Mouse (Mus musculus) liver, embryonic 11.5 days (tissue): ENCODE measurements at regions not wholly inside any gene's neighbourhood (a gene's known extent, or its start where the extent isn't known, plus 50 kb on each side); places are given as distances from the start of the nearest gene placed in this dataset.

Source experiments
- ATAC-seq: fragments of 200-750 bp; cut with Nextera tagmentation; replicated peaks from 2 replicates; pipeline ENCODE4 v1.8.0; 2017; ENCODE audit warnings: moderate number of reproducible peaks, mild to moderate bottlenecking, moderate TSS enrichment, moderate library complexity; ENCODE audit not compliant: low FRiP score
- DNase-seq: peaks from one replicate; pipeline ENCODE4 v3.0.0-alpha.2; 2017; ENCODE audit warnings: low spot score
- H3K27ac ChIP-seq: fragments of 300-500 bp; sonication (generic); 2 replicates; pipeline ENCODE4 v1.5.1; 2014; ENCODE audit warnings: mild to moderate bottlenecking, low read depth, low read length, control low read depth
- H3K27me3 ChIP-seq: fragments of 300-500 bp; sonication (generic); replicated peaks from 2 replicates; pipeline ENCODE4 v1.6.1; 2014; ENCODE audit warnings: low read length, mixed read lengths; ENCODE audit not compliant: control insufficient read depth, insufficient read depth
- H3K36me3 ChIP-seq: fragments of 300-500 bp; sonication (generic); 2 replicates; pipeline ENCODE4 v1.6.1; 2014; ENCODE audit warnings: mild to moderate bottlenecking, low read length, moderate library complexity, mixed read lengths; ENCODE audit not compliant: control insufficient read depth, insufficient read depth
- H3K4me1 ChIP-seq: fragments of 300-500 bp; sonication (generic); replicated peaks from 2 replicates; pipeline ENCODE4 v1.6.1; 2014; ENCODE audit warnings: low read length, mixed read lengths; ENCODE audit not compliant: control insufficient read depth, insufficient read depth
- H3K4me2 ChIP-seq: fragments of 300-500 bp; sonication (generic); 2 replicates; pipeline ENCODE4 v1.6.1; 2014; ENCODE audit warnings: mild to moderate bottlenecking, control low read depth, moderate library complexity
- H3K4me3 ChIP-seq: fragments of 300-500 bp; sonication (generic); 2 replicates; pipeline ENCODE4 v1.5.1; 2014; ENCODE audit warnings: low read depth, low read length, control low read depth
- H3K9ac ChIP-seq: fragments of 300-500 bp; sonication (generic); 2 replicates; pipeline ENCODE4 v1.6.1; 2014; ENCODE audit warnings: low read depth, low read length, control low read depth
- H3K9me3 ChIP-seq: fragments of 300-500 bp; sonication (generic); 2 replicates; pipeline ENCODE4 v1.6.1; 2016; ENCODE audit warnings: low read length, inconsistent platforms, mixed read lengths; ENCODE audit not compliant: control insufficient read depth
- WGBS: fragments of 180-500 bp; shearing (Covaris S2); extraction: QIAGEN DNeasy Blood & Tissue Kit; methylation state at CpG from one replicate; pipeline ENCODE4 v1.1.7; 2014; 5-methylcytosine and 5-hydroxymethylcytosine counted together

- Histone ChIP-seq H3K36me3 (no peaks in the 10 kb centered on the region), H3K4me3 (no peak overlapping the region), H3K4me2 (no peak overlapping the region), H3K27me3 (no peaks in the 10 kb centered on the region), H3K9me3 (no peaks in the 10 kb centered on the region), H3K4me1 (no peaks in the 10 kb centered on the region), H3K9ac (no peak overlapping the region), H3K27ac (no peak overlapping the region)
- DNase-seq (no peak), ATAC-seq (no peak)
- WGBS = 75% methylated on average over 6 of the region's 6 CpGs
Observed at GRCm38 (mm10) chr2:8562948-8563347, 1053.6 kb upstream of the Celf2 start.

GRCm38 (mm10) chr2:8546116-8546515 is 1036.8 kb upstream of the Celf2 start:
- no peak for DNase-seq
- no peaks in the 10 kb centered on the region for H3K4me1 ChIP-seq
- no peak overlapping the region for H3K4me2 ChIP-seq
- no peak overlapping the region for H3K27ac ChIP-seq
- H3K27me3 ChIP-seq = no peaks in the 10 kb centered on the region
- ATAC-seq = no peak
- H3K36me3 ChIP-seq = no peaks in the 10 kb centered on the region
- H3K9me3 ChIP-seq = no peaks in the 10 kb centered on the region
- no peak overlapping the region for H3K9ac ChIP-seq
- no peak overlapping the region for H3K4me3 ChIP-seq

- Histone ChIP-seq H3K4me1 (no peaks in the 10 kb centered on the region), H3K4me2 (no peak overlapping the region), H3K9ac (no peak overlapping the region), H3K27me3 (no peaks in the 10 kb centered on the region), H3K27ac (no peak overlapping the region), H3K4me3 (no peak overlapping the region), H3K36me3 (no peaks in the 10 kb centered on the region), H3K9me3 (no peaks in the 10 kb centered on the region)
- WGBS = 21% methylated on average over 1 of the region's 1 CpGs
- ATAC-seq (no peak), DNase-seq (no peak)
Observed at GRCm38 (mm10) chr2:8536842-8537241, 1027.5 kb upstream of the Celf2 start.

GRCm38 (mm10) chr2:8498466-8498865 is 989.1 kb upstream of the Celf2 start:
- Histone ChIP-seq H3K27ac (no peak overlapping the region), H3K9me3 (no peaks in the 10 kb centered on the region), H3K9ac (no peak overlapping the region), H3K36me3 (no peaks in the 10 kb centered on the region), H3K27me3 (no peaks in the 10 kb centered on the region), H3K4me2 (no peak overlapping the region), H3K4me1 (no peaks in the 10 kb centered on the region), H3K4me3 (no peak overlapping the region)
- ATAC-seq = no peak
- WGBS = 38% methylated on average over 1 of the region's 1 CpGs
- DNase-seq = no peak

GRCm38 (mm10) chr2:8477827-8478528 is 968.6 kb upstream of the Celf2 start:
- no peak for ATAC-seq

GRCm38 (mm10) chr2:8470546-8470945 is 961.2 kb upstream of the Celf2 start:
- Histone ChIP-seq H3K9me3 (no peaks in the 10 kb centered on the region), H3K27me3 (no peaks in the 10 kb centered on the region), H3K4me3 (no peak overlapping the region), H3K9ac (no peak overlapping the region), H3K4me1 (no peaks in the 10 kb centered on the region), H3K36me3 (no peaks in the 10 kb centered on the region), H3K27ac (no peak overlapping the region), H3K4me2 (no peak overlapping the region)
- no peak for DNase-seq
- 91% methylated on average over 1 of the region's 1 CpGs for WGBS
- ATAC-seq = no peak

More at GRCm38 (mm10) chr2:8477827-8478528, 968.6 kb upstream of the Celf2 start:
- Histone ChIP-seq H3K4me1 (no peaks in the 10 kb centered on the region), H3K27me3 (no peaks in the 10 kb centered on the region), H3K27ac (no peak overlapping the region), H3K4me2 (no peak overlapping the region), H3K36me3 (no peaks in the 10 kb centered on the region), H3K9me3 (no peaks in the 10 kb centered on the region), H3K4me3 (no peak overlapping the region), H3K9ac (no peak overlapping the region)
- DNase-seq = no peak
- WGBS = 64% methylated on average over 6 of the region's 6 CpGs

GRCm38 (mm10) chr2:8468989-8469388 is 959.6 kb upstream of the Celf2 start:
- Histone ChIP-seq H3K27ac (no peak overlapping the region), H3K4me1 (no peaks in the 10 kb centered on the region), H3K27me3 (no peaks in the 10 kb centered on the region), H3K9ac (no peak overlapping the region), H3K9me3 (no peaks in the 10 kb centered on the region), H3K36me3 (no peaks in the 10 kb centered on the region), H3K4me3 (no peak overlapping the region), H3K4me2 (no peak overlapping the region)
- DNase-seq (no peak), ATAC-seq (no peak)
- 46% methylated on average over 2 of the region's 2 CpGs for WGBS

GRCm38 (mm10) chr2:8468351-8468750 is 959.0 kb upstream of the Celf2 start:
- ATAC-seq (no peak), DNase-seq (no peak)
- Histone ChIP-seq H3K9ac (no peak overlapping the region), H3K27me3 (no peaks in the 10 kb centered on the region), H3K4me2 (no peak overlapping the region), H3K4me3 (no peak overlapping the region), H3K4me1 (no peaks in the 10 kb centered on the region), H3K36me3 (no peaks in the 10 kb centered on the region), H3K9me3 (no peaks in the 10 kb centered on the region), H3K27ac (no peak overlapping the region)

GRCm38 (mm10) chr2:8467531-8468203 is 958.3 kb upstream of the Celf2 start:
- DNase-seq (no peak), ATAC-seq (no peak)
- H3K9me3 ChIP-seq = no peaks in the 10 kb centered on the region
- H3K4me1 ChIP-seq = no peaks in the 10 kb centered on the region
- H3K9ac ChIP-seq = no peak overlapping the region
- no peak overlapping the region for H3K27ac ChIP-seq
- WGBS = 74% methylated on average over 2 of the region's 2 CpGs
- H3K36me3 ChIP-seq = no peaks in the 10 kb centered on the region
- no peak overlapping the region for H3K4me2 ChIP-seq
- H3K4me3 ChIP-seq = no peak overlapping the region
- H3K27me3 ChIP-seq = no peaks in the 10 kb centered on the region
